Mouse (Mus musculus): ENCODE data around the gene Srd5a3.

- TF ChIP-seq CTCF (IDR thresholded peaks at IDR 0.05; ENCODE audit: borderline replicate concordance, insufficient read depth, low read length) (no peak), POLR2A (IDR thresholded peaks at IDR 0.05; ENCODE audit: low read depth, low read length) (no peak)
These were observed 54.4 kb downstream of the Srd5a3 start for GRCm38 (mm10) chr5:76194377-76194945.

Measured in embryonic fibroblast, embryonic 13.5 days (primary cell).